Mouse (Mus musculus) cortical plate, adult 2 months (tissue): ENCODE data around the gene B4galt1.

Source experiments
- CTCF ChIP-seq: fragments of 200-500 bp; IDR thresholded peaks from 2 replicates; pipeline ENCODE4 v1.5.1; 2011; ENCODE audit warnings: mild to moderate bottlenecking, control low read depth, low read length; ENCODE audit not compliant: insufficient read depth; ENCODE audit errors: extremely low read depth
- POLR2A ChIP-seq: fragments of 200-500 bp; IDR thresholded peaks from 2 replicates; pipeline ENCODE4 v1.6.1; 2011; ENCODE audit warnings: mild to moderate bottlenecking, low read length, control low read depth; ENCODE audit not compliant: insufficient read depth; ENCODE audit errors: extremely low read depth

DNA sequence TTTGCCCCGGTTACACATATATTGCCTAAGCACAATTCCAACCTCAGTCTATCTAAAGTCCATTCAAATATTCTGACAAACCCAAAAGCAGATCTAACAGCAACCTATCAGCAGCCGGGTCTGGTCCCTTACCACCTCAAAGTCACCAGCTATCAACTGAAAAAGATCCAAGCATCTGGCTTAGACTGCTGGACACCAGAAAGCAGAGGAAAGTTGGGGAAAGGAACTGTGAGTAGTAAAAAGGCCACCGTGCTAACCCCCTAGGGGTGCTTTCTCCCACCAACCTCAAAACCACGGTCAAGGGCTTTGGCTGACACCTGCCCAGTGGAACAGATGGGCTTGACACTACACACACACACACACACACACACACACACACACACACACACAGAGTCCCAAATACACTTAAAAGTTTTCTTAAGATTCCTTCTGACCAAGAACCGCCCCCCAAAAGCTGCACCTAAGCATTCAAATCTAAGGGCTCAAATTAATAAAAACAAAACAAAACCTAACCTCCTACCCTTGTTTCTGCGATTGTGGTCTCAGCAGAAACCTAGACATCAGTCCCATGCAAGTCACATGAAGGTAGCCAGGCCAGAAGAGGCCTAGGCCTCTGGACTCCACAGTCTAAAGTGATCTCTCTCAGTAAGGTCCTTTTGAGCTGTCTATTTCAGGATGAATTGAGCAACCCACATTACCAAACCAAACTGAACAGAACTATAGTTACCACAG lies 2.6 kb downstream of the B4galt1 start:
- TF ChIP-seq CTCF (no peak), POLR2A (no peak)
